Mouse (Mus musculus) heart, adult 2 months (tissue): ENCODE results near the gene Itprid1. TPM values are rescaled to one million over a fixed set of nuclear protein-coding genes. Genes with fewer than 3 reads are reported as not detected.

Experiments
- DNase-seq, 2 experiments: peaks; one replicate each; pipeline ENCODE4 v3.0.0; 2021
- H3K27ac ChIP-seq: fragments of 200-600 bp; 2 replicates; pipeline ENCODE4 v1.8.1; 2022
- H3K27me3 ChIP-seq: fragments of 200-500 bp; 2 replicates; pipeline ENCODE4 v1.6.1; 2012; ENCODE audit warnings: mild to moderate bottlenecking, low read length, inconsistent platforms, mixed read lengths; ENCODE audit not compliant: control insufficient read depth, insufficient read depth
- H3K36me3 ChIP-seq: fragments of 200-500 bp; 2 replicates; pipeline ENCODE4 v1.6.1; 2012; ENCODE audit warnings: low read length, inconsistent platforms; ENCODE audit not compliant: control insufficient read depth, insufficient read depth
- H3K4me1 ChIP-seq: fragments of 200-500 bp; 2 replicates; pipeline ENCODE4 v1.6.1; 2011; ENCODE audit warnings: low read length; ENCODE audit not compliant: control insufficient read depth, insufficient read depth
- H3K4me3 ChIP-seq: fragments of 200-600 bp; 2 replicates; pipeline ENCODE4 v1.8.1; 2022
- H3K79me2 ChIP-seq: fragments of 200-500 bp; replicated peaks from 2 replicates; pipeline ENCODE4 v1.6.1; 2012; ENCODE audit warnings: mild to moderate bottlenecking, inconsistent platforms, low read length, moderate library complexity, mixed read lengths; ENCODE audit not compliant: control insufficient read depth, insufficient read depth
- H3K9ac ChIP-seq: fragments of 200-500 bp; 2 replicates; pipeline ENCODE4 v1.6.1; 2012; ENCODE audit warnings: low read depth, mild to moderate bottlenecking, control low read depth, inconsistent platforms, low read length, mixed read lengths
- CTCF ChIP-seq: fragments of 200-600 bp; IDR thresholded peaks from 2 replicates; pipeline ENCODE4 v1.8.1; 2022; ENCODE audit warnings: antibody characterized with exemption, mild to moderate bottlenecking, moderate library complexity
- EP300 ChIP-seq: fragments of 200-500 bp; IDR thresholded peaks from 2 replicates; pipeline ENCODE4 v1.6.1; 2011; ENCODE audit warnings: low read depth, low read length, control low read depth; ENCODE audit not compliant: insufficient read depth
- POLR2A ChIP-seq: fragments of 200-500 bp; IDR thresholded peaks from 2 replicates; pipeline ENCODE4 v1.6.1; 2011; ENCODE audit warnings: mild to moderate bottlenecking, low read depth, low read length, control low read depth; ENCODE audit not compliant: insufficient read depth
- WGBS: fragments of 180-500 bp; shearing (Covaris S2); methylation state at CpG from one replicate; pipeline ENCODE4 v1.1.7; 2018; 5-methylcytosine and 5-hydroxymethylcytosine counted together
- intact Hi-C: fragments of 180-260 bp; cut with DNase I; formaldehyde crosslinking; loops from one replicate; pipeline ENCODE4 v1.15.1; 2025
- polyA plus RNA-seq: library from polyadenylated mRNA; depleted of rRNA; stranded (reverse); fragments of >200 nt; gene quantifications from 2 replicates; pipeline ENCODE4 v1.2.3, GENCODE M21; 2012
- total RNA-seq, 2 experiments: library from RNA; stranded (reverse); gene quantifications; 2 replicates each; pipeline ENCODE4 v1.2.3; 2021

Gene Itprid1
- total and polyA plus RNA-seq, 3 experiments = 0.43 TPM; not detected in 2

GRCm38 (mm10) chr6:55979766-55980165 lies 143.1 kb downstream of the Itprid1 start:
- TF ChIP-seq EP300 = no peak
- Histone ChIP-seq H3K27ac (no peak overlapping the region), H3K27me3 (no peaks in the 10 kb centered on the region), H3K79me2 (no peaks in the 10 kb centered on the region), H3K9ac (no peak overlapping the region), H3K36me3 (no peaks in the 10 kb centered on the region), H3K4me1 (no peaks in the 10 kb centered on the region), H3K4me3 (no peak overlapping the region)
- no peak for DNase-seq
- whole genome bisulfite sequencing = 70% methylated on average over 2 of the region's 2 CpGs
- intact Hi-C loops = no loop called here

- no peaks in the 10 kb centered on the region for H3K36me3 ChIP-seq
- no peaks in the 10 kb centered on the region for H3K27me3 ChIP-seq
- no peak overlapping the region for H3K9ac ChIP-seq
- H3K4me1 ChIP-seq = no peaks in the 10 kb centered on the region
- 67% methylated on average over 4 of the region's 4 CpGs for WGBS
- TF ChIP-seq EP300 = no peak
- no peak for TF ChIP-seq CTCF
- intact Hi-C loops = no loop called here
- H3K4me3 ChIP-seq = no peak overlapping the region
- no peak for DNase-seq
- H3K27ac ChIP-seq = no peak overlapping the region
- no peaks in the 10 kb centered on the region for H3K79me2 ChIP-seq
These were observed 172.0 kb downstream of the Itprid1 start for GRCm38 (mm10) chr6:56008711-56009110.

- Histone ChIP-seq H3K9ac (no peak overlapping the region), H3K27ac (no peak overlapping the region), H3K4me3 (no peak overlapping the region), H3K36me3 (no peaks in the 10 kb centered on the region), H3K4me1 (no peaks in the 10 kb centered on the region), H3K27me3 (no peaks in the 10 kb centered on the region), H3K79me2 (no peaks in the 10 kb centered on the region)
- no peak for TF ChIP-seq CTCF
- TF ChIP-seq EP300 = no peak
- no peak for TF ChIP-seq POLR2A
- intact Hi-C loops = no loop called here
- no peak for DNase-seq
- 78% methylated on average over 5 of the region's 5 CpGs for WGBS
These were observed 175.7 kb downstream of the Itprid1 start for GRCm38 (mm10) chr6:56012384-56012783.

GRCm38 (mm10) chr6:56017291-56017994 lies 180.7 kb downstream of the Itprid1 start, which contains the start of gene Ppp1r17:
Gene Ppp1r17 (plus strand): TSS chr6:56017497.
- WGBS = 65% methylated on average over 16 of the region's 16 CpGs
- H3K4me1 ChIP-seq = no peaks in the 10 kb centered on the region
- no peak within 1 kb of the TSS for H3K27ac ChIP-seq
- no peak for TF ChIP-seq POLR2A
- DNase-seq = no peak
- no peaks in the 10 kb centered on the region for H3K27me3 ChIP-seq
- no peaks in the 10 kb centered on the region for H3K79me2 ChIP-seq
- no peak within 1 kb of the TSS for H3K4me3 ChIP-seq
- H3K9ac ChIP-seq = no peak within 1 kb of the TSS
- H3K36me3 ChIP-seq = no peaks in the 10 kb centered on the region
- intact Hi-C loops = no loop called here

GRCm38 (mm10) chr6:56019632-56020031 lies 182.9 kb downstream of the Itprid1 start:
- no peaks in the 10 kb centered on the region for H3K36me3 ChIP-seq
- WGBS = 19% methylated on average over 2 of the region's 2 CpGs
- no peak overlapping the region for H3K9ac ChIP-seq
- no peaks in the 10 kb centered on the region for H3K27me3 ChIP-seq
- H3K4me3 ChIP-seq = no peak overlapping the region
- intact Hi-C loops = no loop called here
- DNase-seq = no peak
- H3K79me2 ChIP-seq = no peaks in the 10 kb centered on the region
- TF ChIP-seq POLR2A (no peak), CTCF (no peak), EP300 (no peak)
- H3K27ac ChIP-seq = no peak overlapping the region
- H3K4me1 ChIP-seq = no peaks in the 10 kb centered on the region

- Histone ChIP-seq H3K79me2 (no peaks in the 10 kb centered on the region), H3K27me3 (no peaks in the 10 kb centered on the region), H3K36me3 (no peaks in the 10 kb centered on the region), H3K9ac (no peak overlapping the region), H3K4me1 (no peaks in the 10 kb centered on the region), H3K4me3 (no peak overlapping the region), H3K27ac (no peak overlapping the region)
- intact Hi-C loops = no loop called here
- DNase-seq = no peak
- WGBS = 60% methylated on average over 2 of the region's 2 CpGs
- TF ChIP-seq EP300 (no peak), POLR2A (no peak), CTCF (peak; percentile 46)
These were observed 188.8 kb downstream of the Itprid1 start for GRCm38 (mm10) chr6:56025533-56025932.
